Mouse (Mus musculus): ENCODE results near the gene Fcgrt. TPM values are rescaled to one million over a fixed set of nuclear protein-coding genes. Genes with fewer than 3 reads are reported as not detected.

The Fcgrt gene
- polyA plus RNA-seq, 1 experiment from 2014 or later: 143 TPM

DNA sequence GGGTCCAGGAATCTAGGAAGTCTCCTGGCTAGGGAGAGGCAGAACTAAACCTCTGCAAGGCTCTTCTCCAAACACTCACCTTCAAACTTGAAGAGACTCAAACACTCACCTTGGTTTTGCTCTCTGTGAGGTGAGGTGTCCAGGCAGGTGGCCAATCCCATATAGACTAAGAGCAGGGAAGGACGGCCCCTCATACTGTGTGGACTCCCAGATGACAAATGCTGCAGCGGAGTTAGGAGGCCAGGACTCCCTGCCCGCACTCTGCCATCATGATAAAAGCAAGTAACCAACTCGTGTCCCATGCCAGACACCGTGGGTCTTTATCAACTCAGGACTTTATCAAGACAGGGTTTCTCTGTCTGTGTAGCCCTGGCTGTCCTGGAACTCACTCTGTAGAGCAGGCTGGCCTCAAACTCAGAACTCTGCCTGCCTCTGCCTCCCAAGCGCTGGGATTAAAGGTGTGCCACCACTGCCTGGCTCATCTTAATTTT is 43.0 kb downstream of the Fcgrt start:
- no peak overlapping the region for H3K9ac ChIP-seq (replicated peaks; ENCODE audit: low read depth)
- no peak overlapping the region; the same call in 1 of the 2 replicates for H3K4me3 ChIP-seq (ENCODE audit: low read depth, low read length)
- ATAC-seq: no peak

DNA sequence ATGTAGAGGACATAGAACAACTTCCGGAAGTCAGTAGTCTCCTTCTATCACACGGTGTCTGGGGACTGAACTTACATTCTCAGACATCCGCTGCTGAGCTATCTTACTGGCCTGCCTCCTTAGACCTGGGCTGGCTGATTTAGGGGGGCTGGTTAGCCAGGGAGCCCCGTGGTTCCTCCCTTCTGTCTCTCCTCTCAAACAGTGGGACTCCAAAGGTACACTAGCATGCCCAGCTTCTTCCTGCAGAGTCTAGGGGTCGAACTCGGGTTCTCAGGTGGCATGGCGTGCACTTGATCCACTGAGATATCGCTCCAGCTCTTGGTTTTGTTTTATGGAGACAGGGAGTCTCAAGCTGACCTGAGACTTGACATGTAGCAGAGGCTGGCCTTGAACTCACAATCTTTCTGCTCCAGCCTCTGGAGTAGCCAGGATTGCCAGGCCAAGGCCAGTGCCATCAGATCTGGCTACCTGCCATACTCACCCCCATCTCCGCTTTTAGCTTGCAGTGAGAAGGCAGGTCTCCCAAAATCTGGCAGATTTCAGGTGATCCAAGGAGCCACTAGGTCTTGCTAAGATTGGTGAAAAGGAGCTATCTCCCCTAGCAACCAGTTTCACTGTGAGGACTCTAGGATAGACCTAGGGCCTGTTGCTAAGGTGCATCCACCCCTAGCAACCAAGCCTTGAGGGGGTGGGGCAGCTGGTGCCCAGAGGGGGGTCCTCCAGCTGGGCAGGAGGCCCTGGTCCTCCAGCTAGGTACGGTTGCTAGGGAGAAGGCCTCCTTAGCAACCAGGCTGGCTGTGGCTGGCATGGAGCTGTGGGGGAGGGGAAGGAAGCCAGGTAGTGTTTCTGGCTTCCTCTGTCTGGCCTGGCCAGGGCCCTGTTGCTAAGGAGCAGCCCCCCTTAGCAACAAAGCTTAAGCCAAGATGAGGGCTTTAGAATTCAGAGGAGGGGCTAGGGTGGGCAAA is 44.8 kb downstream of the Fcgrt start:
- WGBS: 71% methylated on average over 10 of the region's 10 CpGs
- DNase-seq (ENCODE audit: low spot score) (no peak), ATAC-seq (no peak)
- Histone ChIP-seq H3K4me2 (replicated peaks; ENCODE audit: low read depth, low read length) (no peak overlapping the region), H3K9me3 (ENCODE audit: low read length) (no peaks in the 10 kb centered on the region), H3K36me3 (ENCODE audit: insufficient read depth, low read length) (0 out of 2 replicates have a peak, but pooled peaks cover 4% of the 10 kb centered on the region), H3K27me3 (replicated peaks; ENCODE audit: insufficient read depth, low read length) (no peaks in the 10 kb centered on the region), H3K4me3 (ENCODE audit: low read depth, low read length) (no peak overlapping the region), H3K4me1 (ENCODE audit: insufficient read depth, low read depth, low read length) (no peaks in the 10 kb centered on the region; the same call in 1 of the 2 replicates), H3K9ac (replicated peaks; ENCODE audit: low read depth) (no peak overlapping the region), H3K27ac (ENCODE audit: low read length) (no peak overlapping the region)
- TF ChIP-seq EP300 (IDR thresholded peaks at IDR 0.05): no peak
- no peak for TF ChIP-seq CTCF (IDR thresholded peaks at IDR 0.05)

More for the DNA sequence above, 43.0 kb downstream of the Fcgrt start:
- no peak for DNase-seq (ENCODE audit: low spot score)
- H3K4me1 ChIP-seq (ENCODE audit: insufficient read depth, low read depth, low read length): no peaks in the 10 kb centered on the region; the same call in 1 of the 2 replicates
- TF ChIP-seq EP300 (IDR thresholded peaks at IDR 0.05) (no peak), CTCF (IDR thresholded peaks at IDR 0.05) (no peak)
- 0 out of 2 replicates have a peak, but pooled peaks cover 4% of the 10 kb centered on the region for H3K36me3 ChIP-seq (ENCODE audit: insufficient read depth, low read length)
- H3K27me3 ChIP-seq (replicated peaks; ENCODE audit: insufficient read depth, low read length): no peaks in the 10 kb centered on the region
- no peak overlapping the region for H3K27ac ChIP-seq (ENCODE audit: low read length)
- no peak overlapping the region; the same call in 1 of the 2 replicates for H3K4me2 ChIP-seq (replicated peaks; ENCODE audit: low read depth, low read length)
- no peaks in the 10 kb centered on the region for H3K9me3 ChIP-seq (ENCODE audit: low read length)
- WGBS: 86% methylated on average over 6 of the region's 6 CpGs

DNA sequence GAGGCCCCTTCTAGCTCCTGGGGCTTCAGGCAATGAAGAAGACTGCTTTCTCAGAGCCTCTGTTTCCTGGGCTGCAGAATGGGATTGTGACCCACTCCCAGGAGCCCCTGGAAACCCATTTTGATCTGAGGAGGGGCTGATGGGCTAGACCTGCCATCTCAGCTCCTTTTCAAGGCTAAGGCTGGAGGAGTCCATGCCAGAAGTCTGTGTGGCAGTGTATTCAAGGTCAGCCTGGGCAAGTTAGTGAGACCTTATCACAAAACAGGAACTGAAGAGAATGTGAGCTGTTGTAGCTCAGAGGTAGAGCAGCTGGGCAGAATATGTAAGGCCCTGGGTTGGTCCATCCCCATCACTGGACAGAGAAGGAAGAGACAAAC is 46.7 kb downstream of the Fcgrt start:
- Histone ChIP-seq H3K4me2 (replicated peaks; ENCODE audit: low read depth, low read length) (no peak overlapping the region), H3K4me1 (ENCODE audit: insufficient read depth, low read depth, low read length) (peaks cover 3% of the 10 kb centered on the region; the same call in 1 of the 2 replicates), H3K27me3 (replicated peaks; ENCODE audit: insufficient read depth, low read length) (no peaks in the 10 kb centered on the region), H3K9ac (replicated peaks; ENCODE audit: low read depth) (no peak overlapping the region), H3K9me3 (ENCODE audit: low read length) (no peaks in the 10 kb centered on the region), H3K4me3 (ENCODE audit: low read depth, low read length) (no peak overlapping the region), H3K27ac (ENCODE audit: low read length) (no peak overlapping the region), H3K36me3 (ENCODE audit: insufficient read depth, low read length) (0 out of 2 replicates have a peak, but pooled peaks cover 4% of the 10 kb centered on the region)
- TF ChIP-seq CTCF (IDR thresholded peaks at IDR 0.05): no peak
- DNase-seq (ENCODE audit: low spot score) (no peak), ATAC-seq (no peak)

DNA sequence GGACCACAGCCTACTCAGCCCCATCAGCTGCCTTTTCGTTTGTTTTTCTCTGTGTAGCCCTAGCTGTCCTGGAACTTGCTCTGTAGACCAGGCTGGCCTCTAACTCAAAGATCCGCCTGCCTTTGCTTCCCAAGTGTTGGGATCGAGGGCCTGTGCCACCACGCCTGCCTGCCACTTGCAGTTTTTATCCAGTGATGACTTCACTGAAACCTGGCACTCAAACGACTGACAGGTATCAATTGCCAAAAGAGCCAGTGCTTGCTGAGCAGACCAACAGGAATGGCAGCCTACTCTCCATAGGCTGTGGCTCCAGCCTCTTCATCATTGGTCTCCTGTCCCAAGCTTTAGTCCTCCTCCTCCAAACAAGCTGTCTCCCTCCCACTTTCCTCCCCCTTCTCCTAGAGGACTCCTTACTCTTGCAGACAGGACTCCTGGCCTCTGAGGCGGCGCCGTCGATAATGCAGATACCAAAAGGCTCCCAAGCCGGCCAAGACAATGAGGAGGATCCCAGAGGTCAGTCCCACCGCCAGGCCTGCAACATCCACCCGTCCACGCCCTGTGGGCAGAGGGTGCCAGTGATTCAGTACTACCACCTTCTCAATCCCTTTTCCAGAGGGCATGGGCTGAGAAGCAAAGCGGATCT is 47.2 kb downstream of the Fcgrt start:
- no peak overlapping the region for H3K4me3 ChIP-seq (ENCODE audit: low read depth, low read length)
- DNase-seq (ENCODE audit: low spot score): no peak

DNA sequence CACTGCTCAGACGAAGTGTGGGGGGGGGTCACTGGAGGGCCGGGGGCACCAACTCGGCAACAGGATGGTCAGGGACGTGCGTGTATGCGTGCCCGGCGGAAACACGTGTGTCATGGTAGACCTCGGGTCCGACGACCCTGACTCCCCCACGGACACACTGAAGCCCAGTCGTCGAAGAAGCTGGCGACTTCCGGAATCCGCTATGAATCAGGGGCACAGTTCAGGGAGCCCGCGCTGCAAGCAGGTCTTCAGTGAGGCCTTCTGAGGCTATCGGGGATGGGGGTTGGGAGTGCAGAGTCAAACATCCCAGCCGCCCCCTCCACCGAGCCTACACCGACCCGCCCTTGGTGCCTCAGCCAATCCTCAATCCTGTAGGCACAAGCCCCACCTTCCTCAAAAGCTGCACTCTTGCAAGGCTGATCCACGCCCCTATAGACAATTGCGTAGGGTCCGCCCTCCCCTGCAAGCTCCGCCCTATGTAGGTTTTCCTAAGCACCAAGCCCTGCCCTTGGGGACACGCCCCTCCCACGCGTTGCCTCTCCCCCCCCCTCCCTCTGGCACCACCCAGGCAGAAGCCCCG is 49.6 kb downstream of the Fcgrt start:
- DNase-seq (ENCODE audit: low spot score): peak; percentile 99
- ATAC-seq: peak; percentile 95
- Histone ChIP-seq H3K4me1 (ENCODE audit: insufficient read depth, low read depth, low read length) (peaks cover 7% of the 10 kb centered on the region; the same call in 1 of the 2 replicates), H3K9me3 (ENCODE audit: low read length) (no peaks in the 10 kb centered on the region), H3K4me2 (replicated peaks; ENCODE audit: low read depth, low read length) (peak overlapping the region; percentile 90), H3K4me3 (ENCODE audit: low read depth, low read length) (peak overlapping the region; percentile 90), H3K27me3 (replicated peaks; ENCODE audit: insufficient read depth, low read length) (no peaks in the 10 kb centered on the region), H3K27ac (ENCODE audit: low read length) (peak overlapping the region; percentile 93), H3K9ac (replicated peaks; ENCODE audit: low read depth) (peak overlapping the region; percentile 41), H3K36me3 (ENCODE audit: insufficient read depth, low read length) (peaks cover 15% of the 10 kb centered on the region)
- under 1% methylated on average over 33 of the region's 33 CpGs for WGBS
- no peak for TF ChIP-seq CTCF (IDR thresholded peaks at IDR 0.05)
- no peak for TF ChIP-seq EP300 (IDR thresholded peaks at IDR 0.05)

More for the DNA sequence above, 47.2 kb downstream of the Fcgrt start:
- H3K9me3 ChIP-seq (ENCODE audit: low read length): no peaks in the 10 kb centered on the region
- no peak overlapping the region for H3K4me2 ChIP-seq (replicated peaks; ENCODE audit: low read depth, low read length)
- TF ChIP-seq EP300 (IDR thresholded peaks at IDR 0.05) (no peak), CTCF (IDR thresholded peaks at IDR 0.05) (no peak)
- H3K9ac ChIP-seq (replicated peaks; ENCODE audit: low read depth): no peak overlapping the region
- no peak for ATAC-seq
- peaks cover 7% of the 10 kb centered on the region; the same call in 1 of the 2 replicates for H3K4me1 ChIP-seq (ENCODE audit: insufficient read depth, low read depth, low read length)
- 55% methylated on average over 14 of the region's 14 CpGs for WGBS
- 0 out of 2 replicates have a peak, but pooled peaks cover 4% of the 10 kb centered on the region for H3K36me3 ChIP-seq (ENCODE audit: insufficient read depth, low read length)
- H3K27ac ChIP-seq (ENCODE audit: low read length): no peak overlapping the region
- no peaks in the 10 kb centered on the region for H3K27me3 ChIP-seq (replicated peaks; ENCODE audit: insufficient read depth, low read length)
